Mouse (Mus musculus) layer of hippocampus, adult 9-11 months (tissue): ENCODE data around the gene Lck.
"Not testable (repeated sequence)": the region's sequence is repeated elsewhere in the genome, so short reads cannot be mapped to it uniquely, and the experiment has no call there.

Source experiments
- DNase-seq: peaks from one replicate; pipeline ENCODE4 v3.0.0; 2022

Lck gene

DNA sequence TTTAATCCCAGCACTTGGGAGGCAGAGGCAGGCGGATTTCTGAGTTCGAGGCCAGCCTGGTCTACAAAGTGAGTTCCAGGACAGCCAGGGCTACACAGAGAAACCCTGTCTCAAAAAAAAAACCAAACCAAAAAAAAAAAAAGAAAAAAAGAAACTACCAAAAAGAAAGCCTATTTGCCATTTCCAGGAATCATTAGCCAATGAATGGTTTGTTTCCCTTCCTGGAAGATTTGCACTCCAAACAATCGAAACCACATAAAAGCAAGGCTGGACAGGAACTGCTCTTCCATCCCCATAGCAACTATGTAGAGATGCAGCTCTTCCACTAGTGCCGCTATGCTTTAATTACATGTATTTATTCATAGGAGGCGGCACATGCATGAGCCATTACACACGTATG is 18.9 kb downstream of the Lck start:
- not testable (repeated sequence) for DNase-seq

DNA sequence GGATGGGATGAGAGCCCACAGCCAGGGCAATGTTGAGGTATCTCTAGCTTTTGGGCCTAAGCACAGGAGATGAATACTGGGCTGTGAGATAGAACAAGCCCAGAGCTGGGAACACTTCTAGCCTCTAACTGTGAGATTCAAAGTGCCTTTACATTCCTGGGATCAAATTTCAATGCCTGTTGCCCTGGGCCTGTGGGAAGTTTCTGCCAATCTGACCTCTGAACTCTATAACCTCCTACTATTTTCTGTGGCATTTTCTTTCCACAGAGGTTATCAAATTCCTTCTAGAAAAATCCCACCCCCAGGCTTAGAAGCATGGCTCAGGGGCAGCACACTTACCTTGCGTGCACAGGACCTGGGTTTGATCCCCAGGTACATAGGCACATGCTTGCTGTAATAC is 23.1 kb downstream of the Lck start:
- DNase-seq = no peak

DNA sequence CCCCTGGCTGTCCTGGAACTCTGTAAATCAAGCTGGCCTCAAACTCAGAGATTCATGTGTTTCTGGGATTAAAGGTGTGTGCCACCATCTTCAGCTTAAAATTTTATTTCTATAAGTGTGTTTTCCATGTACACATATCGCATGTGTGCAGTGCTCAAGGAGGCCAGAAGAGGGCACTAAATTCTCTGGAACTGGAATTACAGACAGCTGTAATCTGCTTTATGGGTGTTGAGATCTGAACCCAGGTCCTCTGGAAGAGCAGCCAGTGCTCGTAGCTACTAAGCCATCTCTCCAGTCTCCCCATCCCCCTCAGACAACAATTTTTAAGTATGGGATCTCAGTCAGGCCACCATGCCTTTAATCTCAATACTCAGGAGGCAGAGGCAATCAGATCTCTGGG is 24.1 kb downstream of the Lck start:
- no peak for DNase-seq

DNA sequence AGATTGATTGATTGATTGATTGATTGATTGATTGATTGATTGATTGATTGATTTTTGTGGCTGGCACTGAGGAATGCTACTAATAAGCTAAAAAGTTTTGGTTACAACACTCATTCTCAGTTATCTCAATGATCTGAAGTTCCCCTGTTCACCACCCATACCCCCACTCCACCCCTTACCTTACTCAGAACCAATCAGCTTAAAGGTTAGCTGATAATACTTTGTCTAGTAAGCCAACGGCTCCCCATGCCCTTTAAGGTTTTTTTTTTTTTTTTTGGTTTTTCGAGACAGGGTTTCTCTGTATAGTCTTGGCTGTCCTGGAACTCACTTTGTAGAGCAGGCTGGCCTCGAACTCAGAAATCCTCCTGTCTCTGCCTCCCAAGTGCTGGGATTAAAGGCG is 25.8 kb downstream of the Lck start:
- DNase-seq = not testable (repeated sequence)

DNA sequence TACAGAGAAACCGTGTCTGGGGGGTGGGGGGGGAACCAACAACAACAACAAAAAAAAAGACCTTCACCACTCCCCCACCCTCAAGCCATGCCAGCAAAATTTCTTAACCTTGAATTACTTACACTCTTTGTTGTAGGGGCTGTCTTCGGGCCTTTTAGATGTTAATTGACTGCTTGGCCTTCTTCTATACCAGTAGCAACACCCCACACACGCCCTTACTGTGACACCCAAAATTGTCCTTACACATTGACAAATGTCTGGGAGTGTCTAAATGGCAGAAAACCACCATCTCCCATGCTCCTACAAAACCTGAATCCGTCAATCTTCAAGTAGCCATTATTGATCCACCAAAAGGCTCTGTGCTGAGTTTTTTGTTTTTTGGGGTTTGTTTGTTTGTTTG is 29.3 kb downstream of the Lck start:
- DNase-seq = no peak

DNA sequence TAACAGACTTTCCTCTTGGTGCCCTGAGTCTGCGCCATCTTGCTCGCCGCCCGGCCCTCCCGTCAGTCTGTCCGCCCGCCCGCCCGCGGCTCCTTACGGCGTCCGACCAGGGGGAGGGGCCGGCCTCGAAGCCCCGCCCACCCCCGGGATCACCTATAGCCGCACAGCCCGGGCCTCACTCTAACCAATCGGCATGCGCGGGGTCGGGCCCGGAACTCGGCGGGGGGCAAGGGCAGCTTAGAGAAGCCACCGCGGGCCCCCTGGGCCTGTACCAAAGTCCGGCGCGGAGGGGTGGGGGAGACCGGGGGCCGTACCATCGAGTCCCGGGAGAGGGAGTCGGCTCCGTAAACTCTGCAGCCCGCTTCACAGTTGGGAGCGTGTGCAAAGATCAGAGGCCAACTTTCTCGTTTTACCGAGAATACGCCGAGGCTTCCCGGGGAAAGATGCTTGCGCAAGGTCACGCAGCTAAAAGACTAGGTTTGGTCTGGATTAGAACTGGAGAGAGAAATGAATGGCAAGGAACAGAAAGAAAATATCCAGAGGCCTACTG is 30.8 kb downstream of the Lck start, which contains the start of gene Hdac1:
Gene Hdac1 (minus strand): TSS at position 122 of the 550 bp plus-strand sequence.
- peak; percentile 98 for DNase-seq

DNA sequence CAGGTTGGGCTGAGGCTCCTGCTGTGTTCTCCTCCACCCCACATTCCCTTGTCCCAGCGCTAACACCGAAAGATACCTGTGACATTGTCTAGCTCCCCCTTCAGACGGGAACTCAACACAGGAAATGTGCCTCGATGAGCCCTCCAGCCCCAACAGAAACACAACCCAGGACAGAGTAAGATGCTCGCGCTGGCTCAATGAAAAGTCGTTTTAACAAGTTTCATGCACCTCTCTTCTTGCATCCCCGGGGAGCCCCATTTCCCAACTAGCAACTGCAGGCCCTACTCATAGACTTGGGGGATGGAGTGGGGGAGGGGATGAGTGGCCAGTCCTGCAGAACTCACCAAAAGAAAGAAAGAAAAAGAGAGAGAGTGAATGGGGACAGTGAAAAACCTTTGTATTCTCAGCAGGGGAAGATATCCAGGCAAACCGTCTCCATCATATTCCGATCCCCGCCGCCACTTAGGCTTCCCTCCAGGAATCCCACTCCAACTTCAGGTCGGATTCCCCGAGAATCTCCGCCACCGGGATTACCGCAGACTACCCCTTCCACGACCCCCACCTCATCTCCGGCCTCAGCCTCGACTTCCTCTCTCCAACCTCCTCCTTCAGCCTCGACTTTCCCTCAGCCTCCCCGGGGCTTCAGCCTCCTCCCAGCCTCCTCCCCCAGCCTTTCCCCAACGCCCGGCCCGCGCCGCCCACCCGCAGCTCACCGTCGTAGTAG is 31.4 kb downstream of the Lck start:
- DNase-seq = no peak

DNA sequence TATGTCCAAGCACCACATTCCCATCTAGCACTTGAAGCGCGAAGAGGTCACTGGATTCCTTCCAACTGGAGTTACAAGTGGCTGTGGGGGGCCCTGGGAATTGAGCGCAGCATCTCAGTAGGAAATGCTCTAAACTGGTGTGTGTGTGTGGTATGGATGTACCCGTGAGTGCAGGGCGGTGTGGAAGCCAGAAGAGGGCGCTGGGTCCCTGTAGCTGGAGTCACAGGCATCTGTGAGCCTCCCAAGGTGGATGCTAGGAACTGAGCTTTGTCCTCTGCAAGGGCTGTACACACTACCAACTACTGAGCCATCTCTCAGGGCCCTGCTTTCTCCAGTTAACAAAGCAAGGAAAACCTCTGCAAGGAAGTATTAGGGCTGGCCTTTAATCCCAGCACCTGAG is 33.4 kb downstream of the Lck start:
- DNase-seq = no peak

DNA sequence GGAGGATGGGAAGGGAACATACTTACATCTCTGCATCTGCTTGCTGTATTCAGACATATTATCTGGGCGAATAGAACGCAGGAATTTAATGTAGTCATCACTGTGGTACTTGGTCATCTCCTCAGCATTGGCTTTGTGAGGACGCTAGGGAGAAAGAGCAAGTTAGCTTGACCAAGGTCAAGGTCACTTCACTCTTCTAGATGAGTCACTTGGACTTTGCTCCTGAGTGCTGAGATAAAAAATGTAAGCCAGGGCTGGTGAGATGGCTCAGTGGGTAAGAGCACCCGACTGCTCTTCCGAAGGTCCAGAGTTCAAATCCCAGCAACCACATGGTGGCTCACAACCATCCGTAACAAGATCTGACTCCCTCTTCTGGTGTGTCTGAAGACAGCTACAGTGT is 44.5 kb downstream of the Lck start:
- not testable (repeated sequence) for DNase-seq

DNA sequence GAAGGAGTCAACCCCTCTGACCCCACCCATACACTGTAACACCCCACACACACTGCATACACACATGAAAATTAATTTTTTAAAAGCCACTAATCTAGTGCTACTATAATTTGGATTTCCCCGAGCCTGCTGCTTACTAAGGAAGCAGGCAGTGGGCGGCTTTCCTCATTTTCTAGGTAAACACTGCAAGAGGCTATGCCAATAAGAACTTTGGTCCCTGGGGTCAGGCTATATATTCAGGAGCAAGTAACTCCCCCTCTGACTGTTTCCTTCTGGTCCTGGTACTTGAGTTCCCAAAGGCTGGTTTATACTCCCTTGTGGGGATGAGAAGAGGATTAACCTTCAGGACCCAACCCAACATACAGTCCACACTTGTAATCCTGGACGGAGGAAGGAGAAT is 47.6 kb downstream of the Lck start:
- DNase-seq = no peak

DNA sequence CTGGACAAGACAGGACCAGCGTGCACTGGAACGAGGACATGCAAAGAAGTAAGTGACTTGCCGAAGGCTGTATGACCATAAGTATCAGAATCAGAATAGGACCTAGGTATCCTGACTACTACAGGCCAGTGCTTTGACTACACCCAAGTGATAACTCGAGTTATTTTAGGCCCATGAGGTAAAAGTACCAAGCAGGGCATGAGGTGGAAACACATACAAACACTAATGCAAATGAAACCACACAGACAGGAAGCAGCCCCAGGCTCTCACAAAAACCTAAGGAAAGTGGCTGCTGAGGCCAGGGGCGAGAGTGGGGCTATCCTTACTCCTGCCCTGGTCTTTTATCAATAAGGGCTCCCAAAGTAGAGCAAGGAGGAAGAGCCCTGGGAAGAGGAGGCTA is 48.1 kb downstream of the Lck start:
- no peak for DNase-seq

DNA sequence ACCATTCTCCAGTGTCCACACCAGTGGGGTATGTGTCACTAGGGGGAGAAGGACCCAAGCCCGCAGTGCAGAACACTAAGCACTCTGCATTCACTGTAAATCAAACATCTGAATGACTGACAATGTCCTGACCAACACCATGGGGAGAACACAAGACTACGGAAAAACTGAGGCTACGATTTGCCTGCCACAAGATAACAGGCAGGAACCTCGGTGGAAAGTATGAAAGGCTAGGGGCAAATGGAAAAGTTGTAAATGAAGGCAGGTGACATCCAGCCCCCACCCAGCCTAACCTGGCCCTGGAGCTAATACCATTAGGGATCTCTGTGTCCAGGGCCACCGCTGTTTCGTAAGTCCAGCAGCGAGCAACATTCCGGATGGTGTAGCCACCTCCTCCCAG is 54.9 kb downstream of the Lck start:
- DNase-seq = no peak

DNA sequence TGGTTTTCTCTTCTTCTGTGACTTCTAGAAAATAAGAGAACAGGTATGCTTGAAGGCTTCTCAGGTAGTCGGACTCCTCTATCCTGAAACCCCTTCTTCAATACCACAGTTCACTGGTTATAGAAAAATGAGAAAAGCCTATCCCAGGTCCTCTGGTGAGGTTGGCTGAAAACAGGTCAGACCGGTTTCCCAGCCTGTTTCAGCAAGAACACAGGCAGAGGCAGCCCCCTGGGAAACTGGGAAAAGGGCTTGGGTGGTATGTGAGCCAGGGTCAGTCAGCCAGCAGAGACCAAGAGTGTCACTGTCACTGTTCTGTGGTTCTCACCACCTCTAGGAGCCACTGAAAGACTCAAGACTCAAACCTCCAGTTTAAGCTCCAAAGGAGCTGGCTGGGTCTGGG is 56.5 kb downstream of the Lck start:
- no peak for DNase-seq

DNA sequence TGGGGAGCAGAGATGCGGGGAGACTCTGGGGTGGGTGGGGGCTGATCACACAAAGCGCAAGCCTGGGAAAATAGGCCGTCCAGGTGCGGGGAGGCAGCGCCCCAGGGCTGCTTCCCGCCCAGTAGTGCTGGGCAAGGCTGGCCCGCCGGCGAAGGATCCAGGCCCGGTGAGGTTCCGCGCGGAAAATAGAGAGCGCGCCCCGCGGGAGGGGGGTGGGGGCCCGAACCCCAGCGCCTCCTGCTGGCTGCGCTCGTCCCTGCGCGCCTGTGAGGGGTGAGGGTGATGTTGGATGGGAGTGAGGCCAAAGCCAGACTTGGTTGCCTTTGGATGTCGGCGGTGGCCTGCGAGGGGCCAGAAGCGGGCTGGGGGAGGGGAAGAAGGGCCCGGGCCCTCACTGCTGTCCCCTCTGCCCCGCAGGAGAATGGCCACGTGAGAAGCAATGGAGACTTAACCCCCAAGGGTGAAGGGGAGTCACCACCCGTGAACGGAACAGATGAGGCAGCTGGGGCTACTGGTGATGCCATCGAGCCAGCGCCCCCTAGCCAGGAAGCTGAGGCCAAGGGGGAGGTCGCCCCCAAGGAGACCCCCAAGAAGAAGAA is 59.0 kb downstream of the Lck start:
- DNase-seq = no peak

DNA sequence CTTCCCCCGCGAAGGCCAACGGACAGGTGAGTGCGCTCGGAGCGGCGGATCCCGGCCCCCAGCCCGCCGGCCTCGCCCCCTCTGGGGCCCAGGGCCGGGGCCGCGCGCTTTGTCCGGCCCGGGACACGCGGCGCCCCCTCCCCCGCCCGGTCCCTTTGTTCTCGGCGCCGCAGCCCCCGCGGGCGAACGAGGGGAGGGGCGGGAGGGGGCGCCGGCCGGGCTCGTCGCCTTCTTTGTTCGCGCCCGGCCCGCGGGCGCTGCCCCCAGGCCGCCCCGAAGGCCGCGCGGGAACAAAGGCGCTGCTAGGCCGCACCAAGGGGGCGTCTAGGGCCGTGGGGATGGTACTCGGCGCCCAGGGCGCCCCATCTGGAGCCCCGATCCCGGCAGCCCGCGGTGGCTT is 59.5 kb downstream of the Lck start:
- no peak for DNase-seq

DNA sequence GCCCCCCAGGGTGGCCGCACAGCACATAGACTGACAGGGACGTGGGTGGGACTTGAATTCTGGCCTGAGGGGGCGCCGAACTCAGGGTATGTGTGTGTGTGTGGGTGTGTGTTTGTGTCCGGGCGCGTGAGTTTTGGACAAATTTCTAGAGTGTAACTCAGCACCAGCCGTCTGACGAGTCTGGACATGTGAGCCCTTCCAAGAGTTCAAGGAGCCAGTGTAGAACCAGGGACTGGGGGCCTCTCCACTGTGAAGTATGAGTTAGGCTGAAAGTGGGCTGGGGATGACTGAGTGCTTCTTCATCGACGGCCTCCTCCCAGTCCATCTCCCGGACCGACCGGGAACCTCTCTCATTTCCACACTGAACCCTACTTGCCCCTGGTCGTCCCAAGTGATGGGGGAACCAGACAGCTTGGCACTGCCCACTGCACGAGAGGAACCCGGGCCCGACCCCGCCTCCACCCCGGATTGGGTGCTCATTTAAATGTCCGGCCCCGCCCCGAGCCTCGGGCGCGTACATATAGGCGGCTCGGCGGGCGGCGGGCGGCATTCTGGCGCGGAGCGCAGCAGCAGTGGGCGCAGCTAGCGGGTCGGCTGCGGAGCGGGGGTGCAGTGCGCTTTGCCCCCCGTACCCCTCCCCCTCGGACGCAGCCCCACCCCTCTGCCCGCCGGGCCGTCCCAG is 60.2 kb downstream of the Lck start, which contains the start of gene Marcksl1:
Gene Marcksl1 (plus strand): TSS at position 496 of the 682 bp plus-strand sequence.
- peak; percentile 85 for DNase-seq

DNA sequence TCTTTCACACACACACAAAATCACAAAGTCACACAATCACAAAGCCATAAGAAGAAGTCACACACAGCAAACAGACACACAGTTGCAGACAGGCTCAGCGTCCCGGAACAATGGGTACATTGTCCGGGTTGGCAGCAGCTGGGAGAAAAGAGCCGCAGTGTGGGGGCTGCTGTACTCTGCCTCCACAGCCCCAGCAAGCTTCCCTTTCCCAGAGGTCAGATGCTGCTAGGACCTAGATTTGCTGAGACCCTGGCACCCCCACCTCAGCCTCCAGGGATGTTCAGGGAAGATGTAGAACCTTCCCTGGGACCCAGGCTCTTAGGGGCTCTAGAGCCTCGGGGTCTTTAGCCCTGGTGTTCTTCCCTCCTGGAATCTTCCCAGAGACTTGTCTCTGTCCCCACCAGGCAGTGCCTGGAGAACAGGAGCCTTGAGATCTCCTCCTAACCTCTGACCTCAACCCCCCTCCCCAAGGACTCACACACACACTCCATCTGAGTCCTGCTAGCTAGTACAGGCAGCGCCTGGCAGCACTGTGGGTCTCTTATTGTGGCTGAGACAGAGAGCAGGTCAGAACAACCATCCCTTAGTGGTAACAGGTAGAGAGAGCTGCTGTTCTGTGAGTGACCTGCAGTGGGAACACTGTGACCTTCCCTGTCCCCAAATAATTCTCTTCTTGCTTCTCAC is 61.9 kb downstream of the Lck start:
- DNase-seq = no peak

DNA sequence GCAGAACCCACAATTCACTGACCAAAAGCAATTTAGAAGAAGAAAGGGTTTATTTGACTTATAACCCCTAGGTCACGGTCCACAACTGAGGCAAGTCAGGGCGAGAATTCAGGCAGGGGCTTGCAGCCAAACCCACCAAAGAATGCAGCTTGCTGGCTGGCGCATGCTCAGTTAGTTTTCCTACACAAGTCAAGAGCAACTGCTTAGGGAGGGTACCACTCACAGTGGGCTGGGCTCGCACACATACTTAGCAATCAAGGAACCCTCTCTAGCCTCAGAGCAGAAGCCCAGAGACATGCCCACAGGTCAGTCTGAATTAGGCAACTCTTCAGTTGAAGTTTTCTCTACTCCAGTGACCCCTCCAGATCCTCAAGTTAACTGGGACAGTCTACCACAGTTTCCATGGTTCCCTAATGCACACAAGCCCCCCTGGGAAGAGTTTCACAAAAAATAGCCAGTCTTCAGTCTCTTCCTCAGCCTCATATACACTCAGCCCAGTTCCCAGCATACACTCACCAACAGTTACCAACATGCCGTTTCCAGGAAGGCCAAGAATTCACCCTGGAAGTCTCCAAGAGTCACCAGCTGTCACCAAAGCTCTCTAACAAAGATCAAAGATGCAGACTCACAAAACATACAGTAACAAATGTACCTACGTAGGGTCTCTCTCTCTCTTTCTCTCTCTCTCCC is 62.6 kb downstream of the Lck start:
- no peak for DNase-seq

DNA sequence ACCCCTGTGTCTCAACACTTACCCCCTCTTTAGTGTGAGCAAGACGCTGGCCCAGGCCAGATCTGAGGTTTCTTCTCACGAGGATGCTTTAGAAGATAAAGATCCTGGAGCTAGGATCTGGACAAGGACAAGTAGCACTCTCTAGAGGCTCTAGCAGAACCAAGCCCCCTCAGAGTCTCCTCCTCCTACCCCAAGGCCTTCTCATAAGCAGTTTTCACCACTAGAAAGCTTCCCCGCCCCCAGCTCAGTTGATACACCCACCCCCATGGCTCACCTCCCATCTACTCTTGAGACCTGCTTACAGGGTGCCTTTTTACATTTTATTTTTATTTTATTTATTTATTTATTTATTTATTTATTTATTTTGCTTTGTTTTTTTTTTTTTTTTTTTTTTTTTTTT is 63.8 kb downstream of the Lck start:
- no peak for DNase-seq

DNA sequence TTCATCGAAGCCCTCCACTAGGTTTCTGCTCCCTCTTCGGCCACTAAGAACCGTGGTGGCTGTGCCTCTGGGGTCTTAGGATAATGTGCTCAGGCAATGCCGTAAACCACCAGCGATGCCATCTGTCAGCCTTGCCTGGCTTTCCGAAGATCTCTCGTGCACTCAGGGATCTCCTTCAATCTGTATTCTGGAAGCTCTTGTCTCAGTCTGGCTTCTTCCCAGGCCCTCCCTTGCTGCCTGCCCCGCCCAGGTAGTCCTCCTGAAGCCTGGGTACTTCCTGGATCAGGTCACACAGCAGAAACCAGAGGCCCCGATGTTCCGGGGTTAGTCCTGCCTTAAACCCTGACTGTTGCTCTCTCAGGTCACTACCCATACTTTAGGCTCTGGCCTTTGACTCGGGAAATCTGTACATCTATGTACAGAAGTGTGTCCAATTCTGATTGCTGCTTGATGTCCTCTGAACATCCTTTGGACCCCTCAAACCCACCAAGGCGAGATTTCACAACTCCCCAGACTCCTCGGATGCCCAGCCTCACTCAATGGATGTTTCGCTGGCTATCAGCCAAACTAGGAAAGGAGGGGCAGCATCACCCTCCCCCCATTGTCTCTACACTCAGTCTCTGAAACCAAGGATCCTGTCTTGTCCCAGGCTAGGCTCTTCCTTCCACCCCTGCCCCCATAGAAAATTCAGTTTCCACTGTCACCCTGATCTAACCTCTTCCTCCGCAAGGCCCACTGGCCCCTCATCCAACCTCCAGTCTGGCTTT is 64.4 kb downstream of the Lck start:
- DNase-seq = no peak

DNA sequence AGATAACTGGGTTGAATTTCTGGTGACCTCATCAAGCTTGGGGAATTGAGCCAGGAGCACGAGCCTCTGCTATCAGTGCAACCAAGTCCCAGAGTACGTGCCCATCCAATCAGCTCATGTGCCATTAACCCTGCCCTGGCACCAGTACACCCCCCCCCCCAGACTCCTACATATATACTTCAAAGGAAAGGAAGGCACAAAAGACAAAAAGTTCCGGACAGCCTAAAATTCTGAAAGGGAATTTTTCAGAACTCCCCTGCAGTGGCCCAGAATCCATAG is 65.3 kb downstream of the Lck start:
- no peak for DNase-seq
